Mouse (Mus musculus): ENCODE measurements at regions not wholly inside any gene's neighbourhood (a gene's known extent, or its start where the extent isn't known, plus 50 kb on each side); places are given as distances from the start of the nearest gene placed in this dataset.

DNA sequence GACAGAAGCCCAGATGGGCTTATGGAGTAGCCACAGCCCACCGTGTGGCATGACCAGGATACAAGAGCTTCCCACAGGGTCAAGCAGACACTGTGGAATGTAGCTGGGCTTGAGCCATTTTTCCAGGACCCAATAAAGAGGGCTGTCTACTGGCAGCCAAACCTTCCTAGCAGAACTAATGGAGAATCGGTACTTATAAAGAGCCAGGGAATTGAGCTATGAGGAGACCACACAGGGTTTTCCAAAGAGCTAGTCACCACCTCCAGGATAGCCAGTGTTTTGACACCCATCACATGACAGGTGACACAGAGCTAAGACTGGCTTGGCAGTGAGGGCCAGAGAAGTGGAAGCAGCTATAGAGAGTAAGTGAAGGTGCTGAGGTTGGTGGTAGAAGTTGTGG, 149.9 kb downstream of the Map2k4 start:
- no peaks in the 10 kb centered on the region for H3K36me3 ChIP-seq (replicated peaks)
- no peak overlapping the region for H3K9ac ChIP-seq
- no peak overlapping the region for H3K4me3 ChIP-seq (replicated peaks)
- H3K27me3 ChIP-seq, result no peaks in the 10 kb centered on the region
- 89% methylated on average over 2 of the region's 2 CpGs for WGBS
- ATAC-seq (ENCODE audit: low FRiP score), result no peak
- H3K9me3 ChIP-seq, result no peaks in the 10 kb centered on the region
- H3K4me2 ChIP-seq, result no peak overlapping the region
- H3K4me1 ChIP-seq, result no peaks in the 10 kb centered on the region
- H3K27ac ChIP-seq, result no peak overlapping the region

GRCm38 (mm10) chr11:65637206-65637605, 150.9 kb downstream of the Map2k4 start:
- Histone ChIP-seq H3K9ac (no peak overlapping the region), H3K4me3 (replicated peaks) (no peak overlapping the region), H3K4me1 (no peaks in the 10 kb centered on the region), H3K27ac (no peak overlapping the region), H3K9me3 (no peaks in the 10 kb centered on the region), H3K27me3 (no peaks in the 10 kb centered on the region), H3K4me2 (no peak overlapping the region), H3K36me3 (replicated peaks) (no peaks in the 10 kb centered on the region)
- 83% methylated on average over 3 of the region's 3 CpGs for WGBS
- no peak for ATAC-seq (ENCODE audit: low FRiP score)

- no peaks in the 10 kb centered on the region for H3K36me3 ChIP-seq (replicated peaks)
- no peak overlapping the region for H3K4me2 ChIP-seq
- no peaks in the 10 kb centered on the region for H3K9me3 ChIP-seq
- ATAC-seq (ENCODE audit: low FRiP score), result no peak
- no peak overlapping the region for H3K9ac ChIP-seq
- H3K4me3 ChIP-seq (replicated peaks), result no peak overlapping the region
- 89% methylated on average over 4 of the region's 4 CpGs for WGBS
- H3K27ac ChIP-seq, result no peak overlapping the region
- no peaks in the 10 kb centered on the region for H3K27me3 ChIP-seq
- H3K4me1 ChIP-seq, result no peaks in the 10 kb centered on the region
Measured at GRCm38 (mm10) chr11:65635307-65635706, 152.8 kb downstream of the Map2k4 start.

- Histone ChIP-seq H3K4me3 (replicated peaks) (no peak overlapping the region), H3K4me1 (no peaks in the 10 kb centered on the region), H3K9ac (no peak overlapping the region), H3K9me3 (no peaks in the 10 kb centered on the region), H3K36me3 (replicated peaks) (no peaks in the 10 kb centered on the region), H3K27me3 (no peaks in the 10 kb centered on the region), H3K27ac (no peak overlapping the region), H3K4me2 (no peak overlapping the region)
- WGBS, result 84% methylated on average over 3 of the region's 3 CpGs
- ATAC-seq (ENCODE audit: low FRiP score), result no peak
Measured at GRCm38 (mm10) chr11:65631164-65631563, 156.9 kb downstream of the Map2k4 start.

DNA sequence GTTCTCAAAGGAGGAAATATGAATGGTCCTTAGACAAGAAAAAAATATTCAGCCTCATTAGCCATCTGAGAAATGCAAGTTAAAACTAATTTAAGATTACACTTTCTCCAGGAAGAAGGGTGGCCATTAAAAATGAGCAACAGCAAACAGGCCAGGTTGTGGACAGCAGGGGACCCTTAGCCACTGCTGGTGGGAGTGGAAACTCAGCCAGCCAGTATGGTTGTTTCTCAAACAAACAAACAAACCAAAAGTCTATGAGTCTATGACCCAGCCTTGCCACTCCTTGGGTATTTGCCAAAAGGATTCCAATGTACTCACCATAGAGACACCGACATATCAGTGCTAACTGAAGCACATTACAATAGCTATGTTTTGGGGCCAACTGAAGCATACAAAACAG, 157.7 kb downstream of the Map2k4 start:
- no peaks in the 10 kb centered on the region for H3K4me1 ChIP-seq
- no peak for ATAC-seq (ENCODE audit: low FRiP score)
- no peak overlapping the region for H3K4me3 ChIP-seq (replicated peaks)
- H3K9ac ChIP-seq, result no peak overlapping the region
- no peaks in the 10 kb centered on the region for H3K36me3 ChIP-seq (replicated peaks)
- no peaks in the 10 kb centered on the region for H3K27me3 ChIP-seq
- H3K4me2 ChIP-seq, result no peak overlapping the region
- no peak overlapping the region for H3K27ac ChIP-seq
- 79% methylated on average over 1 of the region's 1 CpGs for WGBS
- H3K9me3 ChIP-seq, result no peaks in the 10 kb centered on the region

- Histone ChIP-seq H3K4me3 (replicated peaks) (no peak overlapping the region), H3K27me3 (no peaks in the 10 kb centered on the region), H3K36me3 (replicated peaks) (no peaks in the 10 kb centered on the region), H3K27ac (no peak overlapping the region), H3K4me1 (no peaks in the 10 kb centered on the region), H3K9me3 (no peaks in the 10 kb centered on the region), H3K9ac (no peak overlapping the region), H3K4me2 (no peak overlapping the region)
- no peak for ATAC-seq (ENCODE audit: low FRiP score)
- 86% methylated on average over 5 of the region's 5 CpGs for WGBS
Measured at GRCm38 (mm10) chr11:65629320-65629719, 158.8 kb downstream of the Map2k4 start.

DNA sequence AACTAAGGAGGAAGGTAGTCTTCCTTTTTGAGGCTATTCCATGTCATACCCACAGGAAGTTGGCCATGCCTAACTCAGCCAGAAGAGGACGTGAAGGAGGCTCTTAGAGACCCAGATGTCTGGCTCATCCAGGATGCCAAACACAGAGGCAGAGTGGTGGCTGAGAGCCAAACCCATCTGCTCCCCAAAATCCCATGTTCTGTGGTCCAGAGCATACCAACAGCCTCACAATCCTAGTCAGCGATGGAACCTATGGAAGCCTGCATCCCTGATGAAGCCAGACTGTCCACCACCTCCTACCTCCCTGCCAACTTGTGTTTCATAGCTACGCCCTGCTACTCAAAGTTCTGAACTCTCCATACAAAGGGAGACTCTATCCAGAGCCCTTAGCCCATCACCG, 169.1 kb downstream of the Map2k4 start:
- Histone ChIP-seq H3K36me3 (replicated peaks) (no peaks in the 10 kb centered on the region), H3K27me3 (0 out of 2 replicates have a peak, but pooled peaks cover 3% of the 10 kb centered on the region), H3K4me2 (no peak overlapping the region), H3K4me3 (replicated peaks) (no peak overlapping the region), H3K27ac (no peak overlapping the region), H3K9ac (no peak overlapping the region), H3K9me3 (no peaks in the 10 kb centered on the region), H3K4me1 (no peaks in the 10 kb centered on the region)
- ATAC-seq (ENCODE audit: low FRiP score), result no peak
- 92% methylated on average over 4 of the region's 4 CpGs for WGBS

GRCm38 (mm10) chr11:65610536-65610935, 177.6 kb downstream of the Map2k4 start:
- Histone ChIP-seq H3K9ac (no peak overlapping the region), H3K36me3 (replicated peaks) (no peaks in the 10 kb centered on the region), H3K4me2 (no peak overlapping the region), H3K4me3 (replicated peaks) (no peak overlapping the region), H3K4me1 (no peaks in the 10 kb centered on the region), H3K27me3 (no peaks in the 10 kb centered on the region), H3K9me3 (no peaks in the 10 kb centered on the region), H3K27ac (no peak overlapping the region)
- 94% methylated on average over 3 of the region's 3 CpGs for WGBS
- ATAC-seq (ENCODE audit: low FRiP score), result no peak

- Histone ChIP-seq H3K27ac (no peak overlapping the region), H3K4me1 (no peaks in the 10 kb centered on the region), H3K36me3 (replicated peaks) (no peaks in the 10 kb centered on the region), H3K9ac (no peak overlapping the region), H3K4me2 (no peak overlapping the region), H3K9me3 (no peaks in the 10 kb centered on the region), H3K27me3 (no peaks in the 10 kb centered on the region), H3K4me3 (replicated peaks) (no peak overlapping the region)
- ATAC-seq (ENCODE audit: low FRiP score), result no peak
- whole genome bisulfite sequencing, result 67% methylated on average over 4 of the region's 4 CpGs
Measured at GRCm38 (mm10) chr11:65609056-65609455, 179.0 kb downstream of the Map2k4 start.

DNA sequence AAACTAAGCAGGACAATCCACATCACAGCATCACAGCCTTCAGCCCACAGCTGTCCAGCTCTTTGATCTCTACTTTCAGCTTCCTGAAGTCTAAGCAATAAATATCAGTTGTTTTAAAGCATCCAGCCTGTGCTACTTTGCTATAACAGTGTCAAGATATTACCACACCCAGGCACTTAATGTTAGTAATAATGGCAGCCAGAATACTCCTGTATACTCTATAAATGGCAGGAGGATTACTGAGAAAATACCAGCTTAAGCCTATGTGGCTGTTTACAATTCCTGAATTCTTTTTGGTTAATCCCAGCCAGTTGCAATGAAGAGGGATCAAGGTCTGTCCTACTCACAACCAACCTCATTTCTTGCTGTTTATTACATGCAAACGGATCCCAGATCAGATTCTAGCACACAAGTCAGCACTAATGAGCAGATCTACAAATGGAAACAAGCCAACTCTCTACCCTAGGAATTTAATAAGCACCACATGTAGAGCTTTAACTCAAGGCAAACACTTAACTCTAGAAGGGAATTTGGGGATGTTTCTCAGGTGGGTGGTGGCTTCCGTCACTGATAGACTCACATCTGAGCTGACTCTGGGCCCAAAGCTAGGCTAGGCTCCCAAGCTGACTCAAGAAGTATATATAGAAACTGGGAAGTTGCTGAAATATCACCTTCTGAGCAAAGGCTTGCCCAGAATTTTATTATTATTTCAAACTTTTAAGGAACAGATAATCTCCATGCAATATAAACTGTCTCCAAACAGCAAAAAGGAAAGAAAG, 190.6 kb downstream of the Map2k4 start:
- WGBS, result 77% methylated on average over 2 of the region's 2 CpGs
- Histone ChIP-seq H3K4me3 (replicated peaks) (no peak overlapping the region), H3K27me3 (no peaks in the 10 kb centered on the region), H3K9me3 (no peaks in the 10 kb centered on the region), H3K4me1 (no peaks in the 10 kb centered on the region), H3K9ac (no peak overlapping the region), H3K36me3 (replicated peaks) (no peaks in the 10 kb centered on the region), H3K4me2 (no peak overlapping the region), H3K27ac (no peak overlapping the region)
- ATAC-seq (ENCODE audit: low FRiP score), result no peak

GRCm38 (mm10) chr11:65588491-65588890, 199.6 kb downstream of the Map2k4 start:
- WGBS, result 78% methylated on average over 3 of the region's 3 CpGs
- H3K9ac ChIP-seq, result no peak overlapping the region
- no peaks in the 10 kb centered on the region for H3K36me3 ChIP-seq (replicated peaks)
- H3K4me3 ChIP-seq (replicated peaks), result no peak overlapping the region
- ATAC-seq (ENCODE audit: low FRiP score), result no peak
- H3K27ac ChIP-seq, result no peak overlapping the region
- H3K9me3 ChIP-seq, result no peaks in the 10 kb centered on the region
- H3K4me1 ChIP-seq, result no peaks in the 10 kb centered on the region
- no peaks in the 10 kb centered on the region for H3K27me3 ChIP-seq
- H3K4me2 ChIP-seq, result no peak overlapping the region

DNA sequence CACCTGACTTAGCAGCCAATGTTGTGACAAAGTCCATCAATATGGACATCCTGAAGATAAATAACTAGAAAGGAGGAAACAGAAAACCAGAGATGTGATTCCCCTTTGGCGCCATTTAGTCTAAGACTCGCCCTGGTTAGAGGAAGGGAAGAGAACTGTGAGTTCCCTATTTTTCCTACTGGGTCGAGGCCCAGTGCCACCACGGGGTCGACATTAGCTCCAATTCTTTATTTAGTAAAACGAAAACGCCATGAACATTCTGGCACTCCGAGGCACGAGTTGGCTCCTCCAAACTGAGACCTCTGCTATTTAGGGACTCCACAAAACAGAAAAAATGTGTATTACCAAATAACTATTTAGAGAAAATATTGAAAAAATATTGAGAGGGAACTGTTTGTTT, 220.3 kb downstream of the Map2k4 start:
- H3K4me3 ChIP-seq (replicated peaks), result no peak overlapping the region
- H3K27ac ChIP-seq, result no peak overlapping the region
- H3K27me3 ChIP-seq, result no peaks in the 10 kb centered on the region
- no peaks in the 10 kb centered on the region for H3K9me3 ChIP-seq
- no peak for ATAC-seq (ENCODE audit: low FRiP score)
- no peak overlapping the region for H3K4me2 ChIP-seq
- WGBS, result 93% methylated on average over 9 of the region's 9 CpGs
- H3K4me1 ChIP-seq, result no peaks in the 10 kb centered on the region
- H3K36me3 ChIP-seq (replicated peaks), result no peaks in the 10 kb centered on the region
- no peak overlapping the region for H3K9ac ChIP-seq

GRCm38 (mm10) chr11:65558236-65558635, 229.9 kb downstream of the Map2k4 start:
- no peak overlapping the region for H3K4me3 ChIP-seq (replicated peaks)
- H3K9ac ChIP-seq, result no peak overlapping the region
- WGBS, result 89% methylated on average over 4 of the region's 4 CpGs
- H3K9me3 ChIP-seq, result no peaks in the 10 kb centered on the region
- H3K4me2 ChIP-seq, result no peak overlapping the region
- H3K36me3 ChIP-seq (replicated peaks), result no peaks in the 10 kb centered on the region
- H3K27me3 ChIP-seq, result no peaks in the 10 kb centered on the region
- H3K27ac ChIP-seq, result no peak overlapping the region
- ATAC-seq (ENCODE audit: low FRiP score), result no peak
- no peaks in the 10 kb centered on the region for H3K4me1 ChIP-seq

Measured in forebrain, embryonic 12.5 days (tissue).